Mouse (Mus musculus) thymus, adult 18-20 months (tissue): ENCODE measurements around the gene Cyp19a1.

Experiments used
- DNase-seq, 2 experiments: peaks; one replicate each; pipeline ENCODE4 v3.0.0; 2022; ENCODE audit warnings: mixed read lengths in 2 of 2

Gene Cyp19a1

GRCm38 (mm10) chr9:54268010-54268409 lies at the start of gene Cyp19a1:
Gene Cyp19a1 (minus strand): TSS chr9:54268110.
- no peak for DNase-seq

- no peak for DNase-seq
Observed at GRCm38 (mm10) chr9:54316363-54316762, 48.5 kb upstream of the Cyp19a1 start.

- no peak for DNase-seq
Observed at GRCm38 (mm10) chr9:54308751-54309358, 40.9 kb upstream of the Cyp19a1 start.

DNA sequence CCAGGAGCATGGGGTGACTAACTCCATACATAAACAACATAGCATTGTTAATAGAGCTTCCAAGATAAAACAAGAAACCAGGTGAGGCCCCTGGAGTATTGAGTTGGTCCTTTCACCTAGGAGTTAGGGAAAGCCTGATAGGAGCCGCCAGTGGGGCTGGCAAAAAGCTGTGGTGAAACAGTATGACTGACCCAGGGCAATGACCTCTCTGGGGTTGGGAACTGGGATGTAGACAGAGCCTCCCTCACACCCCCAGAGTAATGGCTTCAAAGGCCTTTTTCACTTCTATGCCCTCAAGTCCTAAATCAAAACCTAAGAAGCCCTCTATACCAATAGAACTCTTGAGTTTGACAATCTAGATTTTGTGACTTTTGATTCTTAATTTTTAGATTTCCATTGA lies 40.3 kb upstream of the Cyp19a1 start:
- no peak for DNase-seq

DNA sequence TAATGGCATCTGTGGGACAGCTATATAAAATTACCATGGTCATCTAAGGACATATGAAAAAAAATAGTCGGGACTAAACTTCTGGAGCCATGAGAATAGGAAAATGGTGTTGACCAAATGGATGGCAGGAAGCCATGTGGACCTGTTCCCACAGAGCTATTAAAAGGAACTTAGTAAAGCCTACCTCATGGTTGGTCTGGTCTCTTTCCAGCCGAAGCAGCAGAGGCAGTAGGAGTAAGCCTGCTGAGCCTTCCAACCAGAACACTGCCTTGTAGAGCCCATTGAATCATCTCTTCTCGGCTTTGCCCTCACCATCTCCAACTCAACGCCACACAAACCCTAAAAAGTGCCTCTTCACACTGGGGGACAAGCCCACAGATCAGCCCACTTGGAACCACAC lies 33.3 kb upstream of the Cyp19a1 start:
- no peak for DNase-seq

DNA sequence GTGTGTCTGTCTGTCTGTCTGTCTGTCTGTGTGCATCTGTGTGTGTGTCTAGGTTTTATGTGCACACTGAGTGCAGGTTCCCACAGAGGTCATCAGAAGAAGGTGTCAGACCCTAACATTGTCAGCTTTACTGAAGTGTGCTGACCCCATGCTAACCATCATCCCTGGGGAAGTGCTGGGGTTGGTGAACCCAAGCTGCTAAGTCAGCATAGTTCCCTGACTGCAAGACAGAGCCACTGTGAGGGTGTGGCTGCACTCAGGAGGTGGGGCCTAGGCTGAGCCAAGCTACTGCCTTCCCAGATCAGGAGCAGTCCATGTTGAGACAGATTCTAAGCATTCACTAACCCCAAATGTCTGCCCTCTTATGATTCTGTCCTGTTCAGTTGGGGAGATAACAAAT lies 31.9 kb upstream of the Cyp19a1 start:
- DNase-seq = no peak

DNA sequence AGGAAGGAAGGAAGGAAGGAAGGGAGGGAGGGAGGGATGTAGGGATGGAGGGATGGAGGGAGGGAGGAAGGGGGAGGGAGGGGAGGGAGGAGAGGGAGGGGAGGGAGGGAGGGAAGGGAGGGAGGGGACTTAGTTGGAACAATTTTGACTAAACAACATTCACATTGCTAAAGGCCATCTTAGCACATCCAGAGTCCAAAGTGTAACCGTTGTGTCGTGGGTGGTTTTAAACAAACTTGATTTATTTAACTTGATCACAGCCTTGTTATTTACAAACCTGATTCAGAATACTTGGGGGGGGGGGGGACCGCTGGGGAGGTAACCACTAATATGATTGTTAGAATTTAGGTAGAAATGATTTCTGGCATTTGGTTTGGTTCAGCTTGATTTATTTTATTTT lies 31.5 kb upstream of the Cyp19a1 start:
- DNase-seq = no peak

GRCm38 (mm10) chr9:54287804-54288203 lies 19.9 kb upstream of the Cyp19a1 start:
- no peak for DNase-seq

DNA sequence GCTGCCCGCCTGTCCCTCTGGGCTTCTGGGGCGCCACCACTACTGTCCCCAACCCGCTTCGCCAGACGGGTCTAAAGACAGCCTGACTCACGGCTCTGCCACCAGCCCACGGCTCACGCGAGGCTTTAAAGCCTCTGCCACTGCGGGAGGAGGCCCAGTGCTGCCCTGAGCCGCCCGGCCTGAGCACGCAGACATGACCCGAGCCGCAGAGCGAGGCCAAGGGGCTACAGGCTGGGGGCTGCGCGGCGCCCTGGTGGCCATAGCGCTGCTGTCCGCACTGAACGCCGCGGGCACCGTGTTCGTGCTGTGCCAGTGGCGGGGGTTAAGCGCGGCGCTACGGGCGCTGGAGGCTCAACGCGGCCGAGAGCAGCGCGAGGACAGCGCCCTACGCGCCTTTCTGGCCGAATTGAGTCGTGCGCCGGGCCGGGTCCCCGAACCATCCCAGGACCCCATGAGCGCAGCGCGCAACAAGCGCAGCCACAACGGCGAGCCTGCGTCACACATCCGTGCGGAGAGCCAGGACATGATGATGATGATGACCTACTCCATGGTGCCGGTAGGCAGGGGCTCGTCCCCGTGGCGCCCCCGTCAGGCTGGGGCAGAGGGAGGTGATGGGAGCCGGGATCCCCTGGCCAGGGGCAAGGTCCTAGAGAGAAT lies 18.5 kb upstream of the Cyp19a1 start, which contains the start of gene Gldn:
Gene Gldn (plus strand): TSS at position 156 of the 657 bp plus-strand sequence.
- DNase-seq = no peak

DNA sequence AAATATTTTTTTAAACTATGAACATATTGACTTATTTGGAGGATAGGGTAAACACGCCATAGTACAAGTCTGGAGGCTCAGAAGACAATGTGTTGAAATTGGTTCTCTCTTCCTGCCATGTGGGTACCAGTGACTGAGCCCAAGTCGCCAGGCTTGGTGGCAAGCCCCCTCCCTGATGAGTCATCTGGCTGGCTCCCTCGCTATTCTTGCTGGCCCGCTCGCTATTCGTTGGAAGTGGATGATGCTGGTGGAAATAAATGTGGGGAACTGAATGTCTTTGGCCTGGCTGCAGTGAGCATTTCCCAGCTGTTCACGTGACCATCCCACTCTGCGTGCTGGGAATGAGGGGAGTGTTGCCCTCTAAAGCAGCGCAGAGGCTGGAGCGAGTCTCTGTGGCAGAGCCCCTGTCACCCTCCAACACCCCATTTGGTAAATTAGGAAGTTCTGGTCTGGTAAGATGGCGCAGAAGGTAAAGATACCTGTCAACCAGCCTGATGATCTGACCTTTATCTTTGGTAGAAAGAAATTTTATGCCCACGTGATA lies 11.2 kb upstream of the Cyp19a1 start:
- DNase-seq = no peak

DNA sequence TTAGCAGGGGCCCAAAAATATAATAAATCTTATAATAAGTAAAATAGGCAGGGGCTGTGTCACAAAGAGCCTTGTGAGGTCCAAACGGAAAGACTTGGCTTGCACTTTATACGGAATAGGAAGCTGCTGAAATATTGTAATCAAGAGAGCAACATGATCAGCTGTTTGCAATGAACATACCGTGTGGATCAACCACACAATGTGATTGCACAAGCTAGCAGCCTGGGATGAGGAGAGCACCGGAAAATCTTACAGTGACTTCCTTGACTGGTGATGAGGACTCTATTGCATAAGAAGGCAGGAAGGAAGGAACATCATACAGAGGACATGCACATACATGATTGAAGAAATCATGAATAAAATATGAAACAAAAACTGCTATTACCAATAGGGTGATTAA lies 7.4 kb upstream of the Cyp19a1 start:
- no peak for DNase-seq

- DNase-seq = no peak
Observed at GRCm38 (mm10) chr9:54270889-54271288, 3.0 kb upstream of the Cyp19a1 start.

DNA sequence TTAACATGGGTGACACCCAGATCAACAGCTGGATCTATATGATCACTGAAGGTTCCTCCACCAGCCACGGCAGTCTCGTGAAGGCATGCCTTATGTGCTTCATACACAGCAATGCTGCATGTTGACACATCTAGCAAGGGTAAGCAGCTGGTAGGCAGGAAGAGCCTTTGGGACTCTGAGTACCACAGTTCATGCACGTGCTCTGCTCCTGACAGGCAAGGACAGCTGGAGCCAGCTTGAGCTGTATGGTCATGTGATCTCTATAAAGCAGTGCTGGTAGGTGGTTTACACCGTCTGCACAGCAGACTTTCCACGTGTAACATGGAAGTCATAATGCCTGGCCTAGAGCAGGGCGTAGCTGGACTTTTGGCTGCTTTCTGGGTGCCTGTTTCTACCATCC lies 2.1 kb upstream of the Cyp19a1 start:
- DNase-seq = no peak

- no peak for DNase-seq
Observed at GRCm38 (mm10) chr9:54264754-54265153, 3.2 kb downstream of the Cyp19a1 start.

DNA sequence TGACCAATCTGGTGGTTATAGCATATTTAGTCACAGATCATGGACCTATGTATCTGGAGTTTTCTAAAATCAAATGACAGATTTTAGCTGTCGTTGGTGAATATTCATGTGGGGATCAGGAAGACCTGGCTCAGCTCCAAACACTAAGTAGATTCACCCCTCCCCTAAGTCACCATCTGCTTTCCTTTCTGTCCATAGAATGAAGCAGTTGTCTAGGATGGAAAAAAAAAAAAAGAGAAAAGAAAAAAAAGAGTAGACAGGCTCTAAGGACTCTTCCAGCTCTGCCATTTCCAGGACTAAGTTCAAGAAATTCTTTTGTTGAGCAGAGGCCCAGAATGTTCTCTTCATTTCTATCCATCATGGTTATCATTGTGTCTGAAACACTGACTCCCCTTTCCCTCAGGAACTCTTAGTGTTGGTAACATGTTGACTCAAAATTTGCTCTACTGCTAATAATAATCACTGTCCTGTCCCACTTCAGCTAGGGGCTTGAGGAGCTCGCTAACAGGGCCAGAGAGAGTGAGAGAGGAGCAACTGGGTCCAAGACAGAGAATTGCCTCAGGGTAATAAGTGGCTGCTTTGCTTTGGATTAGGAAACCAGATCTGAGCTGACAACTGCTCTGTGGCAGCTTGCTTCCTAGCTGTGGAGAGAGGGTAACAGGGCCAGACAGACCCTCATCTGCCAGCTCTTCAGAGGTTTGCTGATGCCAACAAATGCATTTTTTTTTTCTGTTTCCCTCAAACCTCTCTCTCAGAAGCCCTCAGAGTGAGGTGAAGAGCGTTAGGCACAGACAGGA lies 22.8 kb downstream of the Cyp19a1 start:
- DNase-seq = no peak

DNA sequence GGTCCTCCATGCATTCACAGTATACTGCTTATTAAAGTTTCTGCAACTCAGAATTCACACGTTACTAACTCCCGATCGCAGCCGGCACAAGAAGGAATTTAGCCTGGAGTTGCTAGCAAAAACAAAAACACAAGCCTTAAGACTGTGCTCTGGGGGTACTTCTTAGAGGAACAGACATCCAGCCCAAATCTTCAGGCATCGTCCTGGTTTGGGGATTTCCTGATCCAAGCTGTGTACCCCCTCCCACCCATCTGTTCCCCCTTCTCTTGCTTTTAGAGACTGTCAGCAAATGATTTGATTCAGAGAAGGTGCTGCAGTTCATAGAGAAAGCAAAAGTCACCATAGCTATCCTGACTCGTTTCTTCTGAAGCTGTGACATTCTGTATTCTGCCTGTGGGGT lies 40.3 kb downstream of the Cyp19a1 start:
- DNase-seq = no peak

DNA sequence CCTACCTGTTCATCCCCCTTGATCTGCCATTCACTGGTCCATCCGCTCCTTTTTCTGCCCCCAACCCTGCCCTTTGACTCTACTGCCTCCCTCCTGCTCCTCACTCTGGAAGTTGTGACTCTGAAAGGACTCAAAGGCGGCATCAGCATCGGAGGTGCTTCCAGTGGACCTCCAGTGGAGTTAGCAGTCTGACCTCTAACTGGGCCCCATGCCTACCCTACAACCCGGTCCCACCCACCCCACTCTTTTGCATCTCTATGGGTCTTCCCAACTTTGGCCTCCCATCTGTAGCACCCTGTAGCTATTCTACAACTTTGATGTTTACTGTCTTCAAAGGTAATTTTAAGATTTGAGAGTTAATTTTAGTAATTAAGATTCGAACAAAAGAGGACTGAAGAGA lies 51.4 kb downstream of the Cyp19a1 start:
- no peak for DNase-seq

DNA sequence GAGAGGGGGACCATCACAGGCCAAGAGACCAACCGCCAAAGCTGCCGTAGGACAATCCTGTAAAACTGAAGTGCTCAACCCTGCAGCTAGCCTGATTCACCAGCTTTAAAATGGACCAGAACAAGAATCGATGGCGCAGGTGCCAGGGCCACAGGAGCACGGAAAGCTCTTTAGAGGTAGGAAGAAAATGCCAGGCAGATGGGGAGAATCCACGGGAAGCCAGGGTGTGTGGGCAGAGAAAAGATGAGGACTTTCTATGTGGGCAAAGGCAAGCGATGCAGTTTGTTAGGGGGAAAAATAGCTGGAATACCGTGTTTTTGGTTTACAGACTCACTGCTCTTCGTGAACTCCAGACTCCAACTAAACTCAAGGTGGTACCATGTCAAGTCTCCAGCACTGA lies 53.0 kb downstream of the Cyp19a1 start:
- no peak for DNase-seq

DNA sequence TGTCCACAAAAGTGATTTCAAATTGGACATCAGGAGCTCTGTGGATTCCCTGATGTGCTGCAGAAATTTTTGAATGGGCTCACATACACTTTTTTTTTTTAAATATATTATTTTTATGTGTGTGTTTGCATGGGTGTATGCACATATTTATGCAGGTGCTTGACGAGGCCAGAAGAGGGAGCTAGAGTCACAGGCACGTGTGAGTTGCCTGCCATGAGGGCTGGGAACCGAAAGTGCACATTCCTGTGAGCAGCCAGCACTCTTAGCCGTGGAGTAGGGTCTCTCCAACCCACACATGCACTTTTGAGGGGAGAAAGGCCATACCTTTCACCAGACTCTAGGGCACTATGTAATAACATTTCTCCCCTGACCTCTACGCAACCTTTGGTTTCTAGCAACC lies 73.1 kb downstream of the Cyp19a1 start:
- no peak for DNase-seq

GRCm38 (mm10) chr9:54191435-54191834 lies 76.5 kb downstream of the Cyp19a1 start:
- no peak for DNase-seq

DNA sequence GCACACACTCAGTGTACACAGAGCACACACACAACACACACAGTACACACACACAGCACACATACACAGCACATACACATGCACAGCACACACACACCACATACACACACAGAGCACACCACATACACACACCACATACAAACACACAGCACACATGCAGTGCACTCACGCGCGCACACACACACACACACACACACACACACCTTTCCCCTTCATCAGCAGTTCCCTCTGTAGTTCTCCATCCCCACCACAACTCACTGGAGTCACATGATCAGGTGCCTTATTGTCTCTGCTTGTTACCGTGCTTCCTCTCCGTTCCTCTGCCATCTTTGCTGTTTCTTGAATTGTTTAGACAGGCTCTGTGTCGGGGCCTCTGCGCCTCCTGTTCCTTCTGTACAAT lies 85.4 kb downstream of the Cyp19a1 start:
- DNase-seq = no peak

GRCm38 (mm10) chr9:54181330-54181729 lies 86.6 kb downstream of the Cyp19a1 start:
- no peak for DNase-seq

DNA sequence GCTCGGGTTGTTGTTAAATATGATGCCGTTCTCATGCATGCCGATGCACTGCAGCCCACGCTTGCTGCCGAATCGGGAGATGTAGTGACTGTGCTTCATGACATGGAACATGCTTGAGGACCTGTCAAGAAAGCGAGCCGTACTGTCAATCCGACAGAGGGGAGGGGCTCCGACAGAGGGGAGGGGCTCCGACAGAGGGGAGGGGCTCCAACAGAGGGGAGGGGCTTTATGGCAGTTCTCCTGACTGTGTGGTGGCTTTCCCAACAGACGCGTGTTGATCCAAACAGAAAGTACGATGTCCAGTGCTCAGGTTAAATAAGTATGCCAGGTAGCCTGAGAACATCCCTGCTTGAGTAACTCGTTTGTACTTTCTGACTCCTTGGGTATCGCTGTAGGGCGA lies 87.7 kb downstream of the Cyp19a1 start:
- no peak for DNase-seq

GRCm38 (mm10) chr9:54169489-54169888 lies 98.4 kb downstream of the Cyp19a1 start:
- DNase-seq = no peak
